Mouse (Mus musculus): ENCODE data around the gene Dirc2.

GRCm38 (mm10) chr16:35759401-35759800, 9.8 kb downstream of the Dirc2 start:
- TF ChIP-seq CTCF (IDR thresholded peaks at IDR 0.05; ENCODE audit: borderline replicate concordance, extremely low read depth, insufficient read depth, insufficient read length) (no peak), POLR2A (IDR thresholded peaks at IDR 0.05; ENCODE audit: borderline replicate concordance, extremely low read depth, insufficient read depth, insufficient read length, poor library complexity, severe bottlenecking) (no peak)

Measured in brain, embryonic 14.5 days (tissue).